Mouse (Mus musculus): Measurements from ENCODE around the gene Atp5j2.

GRCm38 (mm10) chr5:145219981-145220380 is 28.1 kb upstream of the Atp5j2 start:
- no peak for TF ChIP-seq POLR2A (IDR thresholded peaks at IDR 0.05; ENCODE audit: insufficient read depth, low read length)
- no peak for TF ChIP-seq CTCF (IDR thresholded peaks at IDR 0.05; ENCODE audit: low read depth, low read length)
- TF ChIP-seq EP300 (IDR thresholded peaks at IDR 0.05; ENCODE audit: insufficient read depth, low read depth, low read length), result no peak
